Mouse (Mus musculus) neural tube, embryonic 14.5 days (tissue): Measurements from ENCODE around the gene St6galnac5. TPM values are rescaled to one million over a fixed set of nuclear protein-coding genes. Genes with fewer than 3 reads are reported as not detected.

Source experiments
- ATAC-seq: fragments of 200-750 bp; cut with Nextera tagmentation; 2 replicates; pipeline ENCODE4 v1.8.0; 2017; ENCODE audit warnings: low read depth, mild to moderate bottlenecking, moderate TSS enrichment, moderate library complexity
- H3K27ac ChIP-seq: fragments of 300-500 bp; sonication (generic); 2 replicates; pipeline ENCODE4 v1.5.1; 2014; ENCODE audit warnings: low read depth, mild to moderate bottlenecking, control low read depth, low read length, moderate library complexity, mixed read lengths
- H3K27me3 ChIP-seq: fragments of 300-500 bp; sonication (generic); 2 replicates; pipeline ENCODE4 v1.6.1; 2014; ENCODE audit warnings: low read length; ENCODE audit not compliant: control insufficient read depth, insufficient read depth
- H3K36me3 ChIP-seq: fragments of 300-500 bp; sonication (generic); 2 replicates; pipeline ENCODE4 v1.6.1; 2014; ENCODE audit warnings: low read length, mixed read lengths; ENCODE audit not compliant: control insufficient read depth, insufficient read depth
- H3K4me1 ChIP-seq: fragments of 300-500 bp; sonication (generic); 2 replicates; pipeline ENCODE4 v1.6.1; 2014; ENCODE audit warnings: low read length; ENCODE audit not compliant: control insufficient read depth, insufficient read depth
- H3K4me2 ChIP-seq: fragments of 300-500 bp; sonication (generic); 2 replicates; pipeline ENCODE4 v1.6.1; 2014; ENCODE audit warnings: mild to moderate bottlenecking, low read depth, low read length, control low read depth
- H3K4me3 ChIP-seq: fragments of 300-500 bp; sonication (generic); 2 replicates; pipeline ENCODE4 v1.5.1; 2014; ENCODE audit warnings: low read depth, low read length, control low read depth, mixed read lengths
- H3K9ac ChIP-seq: fragments of 300-500 bp; sonication (generic); replicated peaks from 2 replicates; pipeline ENCODE4 v1.6.1; 2014; ENCODE audit warnings: low read depth, mild to moderate bottlenecking, control low read depth, low read length, mixed read lengths
- H3K9me3 ChIP-seq: fragments of 300-500 bp; sonication (generic); 2 replicates; pipeline ENCODE4 v1.6.1; 2016; ENCODE audit warnings: low read length; ENCODE audit not compliant: control insufficient read depth
- WGBS: fragments of 180-500 bp; shearing (Covaris S2); extraction: QIAGEN DNeasy Blood & Tissue Kit; methylation state at CpG from one replicate; pipeline ENCODE4 v1.1.7; 2014; 5-methylcytosine and 5-hydroxymethylcytosine counted together
- polyA plus RNA-seq: library from polyadenylated mRNA; unstranded; fragments of >200 nt; fragmentation: Nextera tagmentation; extraction: Ambion mirVana; gene quantifications from 2 replicates; pipeline ENCODE4 v1.2.1, GENCODE M21; 2014

The St6galnac5 gene
- polyA plus RNA-seq, 1 experiment from 2014 or later: 20.4 TPM

DNA sequence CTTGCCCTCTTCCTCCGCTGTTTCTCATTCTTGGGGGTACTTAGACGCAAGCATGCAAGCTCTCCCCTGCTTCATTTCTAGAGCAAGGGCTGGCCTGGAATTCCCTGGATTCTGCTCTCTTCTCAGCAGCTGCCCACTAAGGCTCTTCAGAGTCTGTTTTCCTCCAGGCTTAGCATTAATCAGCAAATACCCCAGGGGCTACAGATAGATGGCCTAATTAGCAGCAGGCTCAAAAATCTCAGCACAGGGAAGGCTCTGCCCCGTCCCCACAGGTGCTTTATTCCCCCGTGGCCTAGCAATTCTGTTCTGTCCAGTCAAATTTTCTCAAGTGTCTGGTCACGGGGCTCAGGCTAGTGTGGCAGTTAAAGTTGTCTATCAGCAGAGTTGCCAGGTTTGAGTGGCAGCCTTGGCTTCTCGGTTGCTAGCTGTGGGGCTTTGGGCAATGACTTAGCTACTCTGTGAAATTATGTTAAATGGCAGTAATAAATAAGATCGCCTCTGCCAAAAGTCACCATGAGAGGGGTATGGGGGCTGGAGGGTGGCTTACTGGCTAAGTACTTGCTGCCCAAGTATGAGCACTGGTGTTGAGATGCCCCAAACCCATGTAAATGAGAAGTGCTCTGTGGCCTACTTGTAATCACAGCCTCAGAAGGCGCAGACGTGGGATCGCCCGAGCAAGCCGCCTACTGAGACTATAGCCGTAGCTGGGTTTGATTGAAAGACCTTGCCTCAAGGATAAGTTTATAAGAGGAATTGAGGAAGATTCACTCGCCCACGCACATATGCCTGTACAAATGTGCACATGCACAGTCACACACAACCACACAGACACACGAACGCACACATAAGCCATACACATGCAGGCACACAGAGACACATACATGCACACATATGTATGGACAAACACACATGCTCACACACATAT lies 107.4 kb downstream of the St6galnac5 start:
- 64% methylated on average over 17 of the region's 17 CpGs for WGBS
- Histone ChIP-seq H3K27ac (no peak overlapping the region), H3K36me3 (no peaks in the 10 kb centered on the region), H3K27me3 (no peaks in the 10 kb centered on the region), H3K9ac (no peak overlapping the region), H3K4me1 (peaks cover 7% of the 10 kb centered on the region), H3K4me2 (no peak overlapping the region), H3K4me3 (no peak overlapping the region), H3K9me3 (no peaks in the 10 kb centered on the region)
- 0 out of 2 replicates have a peak, but pooled peaks have one; percentile 20 for ATAC-seq

- Histone ChIP-seq H3K36me3 (no peaks in the 10 kb centered on the region), H3K4me2 (no peak overlapping the region), H3K9ac (no peak overlapping the region), H3K27me3 (no peaks in the 10 kb centered on the region), H3K4me3 (no peak overlapping the region), H3K4me1 (peaks cover 7% of the 10 kb centered on the region), H3K9me3 (no peaks in the 10 kb centered on the region), H3K27ac (peak overlapping the region; percentile 41; the same call in 1 of the 2 replicates)
- ATAC-seq: peak; percentile 54; the same call in 1 of the 2 replicates
- WGBS: 22% methylated on average over 6 of the region's 6 CpGs
Observed at GRCm38 (mm10) chr3:152872596-152872995, 109.5 kb downstream of the St6galnac5 start.

- ATAC-seq: 0 out of 2 replicates have a peak, but pooled peaks have one; percentile 28
- Histone ChIP-seq H3K4me2 (no peak overlapping the region), H3K27ac (peak overlapping the region; percentile 41; the same call in 1 of the 2 replicates), H3K9me3 (no peaks in the 10 kb centered on the region), H3K27me3 (no peaks in the 10 kb centered on the region), H3K4me3 (no peak overlapping the region), H3K36me3 (no peaks in the 10 kb centered on the region), H3K9ac (no peak overlapping the region), H3K4me1 (peaks cover 7% of the 10 kb centered on the region)
- WGBS: 36% methylated on average over 12 of the region's 12 CpGs
Observed at GRCm38 (mm10) chr3:152872054-152872453, 110.0 kb downstream of the St6galnac5 start.

- H3K4me2 ChIP-seq: no peak overlapping the region
- H3K27ac ChIP-seq: no peak overlapping the region
- no peaks in the 10 kb centered on the region for H3K36me3 ChIP-seq
- ATAC-seq: no peak
- no peaks in the 10 kb centered on the region for H3K27me3 ChIP-seq
- H3K4me1 ChIP-seq: peaks cover 13% of the 10 kb centered on the region
- H3K9me3 ChIP-seq: no peaks in the 10 kb centered on the region
- H3K9ac ChIP-seq: no peak overlapping the region
- WGBS: 43% methylated on average over 12 of the region's 12 CpGs
- H3K4me3 ChIP-seq: no peak overlapping the region
Observed at GRCm38 (mm10) chr3:152867654-152868525, 114.2 kb downstream of the St6galnac5 start.

DNA sequence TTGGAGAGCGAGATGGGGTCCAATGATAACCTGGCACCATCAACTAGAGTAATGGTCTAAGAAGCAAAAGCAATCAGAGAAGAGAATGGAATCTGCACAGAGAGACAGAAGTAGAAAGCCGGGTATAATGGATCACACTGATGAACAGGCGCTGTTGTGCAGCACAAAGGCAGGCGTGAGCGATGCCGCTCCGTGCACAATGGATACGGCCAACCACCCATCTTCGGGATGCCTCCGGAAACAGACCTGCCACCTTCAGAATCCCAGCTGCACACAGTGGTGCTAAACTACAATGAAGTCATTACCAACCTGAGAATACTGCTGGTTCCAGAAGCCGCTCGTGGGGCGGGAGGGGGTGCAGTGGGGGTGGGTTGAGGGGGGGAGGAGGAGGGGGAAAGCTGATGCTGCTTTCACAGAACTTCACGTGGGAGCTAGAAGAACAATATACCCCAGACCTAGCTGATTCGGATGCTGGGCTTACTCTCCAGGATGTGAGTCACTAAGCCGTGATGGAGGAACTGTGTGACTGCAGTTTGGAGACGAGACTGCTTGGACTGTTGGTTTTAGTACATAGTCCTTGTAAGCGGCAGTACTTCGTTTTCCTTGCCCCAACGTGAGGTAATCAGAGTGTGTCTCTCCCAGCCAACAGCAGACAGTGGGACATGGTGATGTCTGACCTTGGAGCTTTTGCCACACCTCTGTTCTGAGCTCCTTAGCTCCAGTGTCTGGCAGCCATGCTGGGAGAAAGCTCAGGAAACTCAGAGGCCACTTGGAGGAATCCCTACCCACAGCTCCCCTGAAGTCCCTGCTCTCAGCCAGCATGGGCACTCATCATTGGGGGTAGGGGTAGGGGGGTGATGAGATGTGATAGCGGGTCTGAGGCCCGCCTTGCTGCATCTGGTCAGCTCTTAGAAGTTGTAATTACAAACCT lies 115.7 kb downstream of the St6galnac5 start:
- Histone ChIP-seq H3K36me3 (no peaks in the 10 kb centered on the region), H3K9ac (0 out of 2 replicates have a peak overlapping the region, but pooled peaks have one; percentile 7), H3K9me3 (no peaks in the 10 kb centered on the region), H3K4me2 (peak overlapping the region; percentile 27; the same call in 1 of the 2 replicates), H3K4me1 (peaks cover 9% of the 10 kb centered on the region), H3K27ac (peak overlapping the region; percentile 57), H3K4me3 (no peak overlapping the region), H3K27me3 (no peaks in the 10 kb centered on the region)
- WGBS: 44% methylated on average over 22 of the region's 22 CpGs
- ATAC-seq: peak; percentile 81

- no peaks in the 10 kb centered on the region for H3K9me3 ChIP-seq
- no peaks in the 10 kb centered on the region for H3K27me3 ChIP-seq
- H3K27ac ChIP-seq: no peak overlapping the region
- no peak overlapping the region for H3K4me3 ChIP-seq
- WGBS: 72% methylated on average over 1 of the region's 1 CpGs
- no peak overlapping the region for H3K9ac ChIP-seq
- H3K4me1 ChIP-seq: peaks cover 9% of the 10 kb centered on the region
- H3K4me2 ChIP-seq: no peak overlapping the region
- no peaks in the 10 kb centered on the region for H3K36me3 ChIP-seq
- no peak for ATAC-seq
Observed at GRCm38 (mm10) chr3:152861978-152862377, 120.1 kb downstream of the St6galnac5 start.

DNA sequence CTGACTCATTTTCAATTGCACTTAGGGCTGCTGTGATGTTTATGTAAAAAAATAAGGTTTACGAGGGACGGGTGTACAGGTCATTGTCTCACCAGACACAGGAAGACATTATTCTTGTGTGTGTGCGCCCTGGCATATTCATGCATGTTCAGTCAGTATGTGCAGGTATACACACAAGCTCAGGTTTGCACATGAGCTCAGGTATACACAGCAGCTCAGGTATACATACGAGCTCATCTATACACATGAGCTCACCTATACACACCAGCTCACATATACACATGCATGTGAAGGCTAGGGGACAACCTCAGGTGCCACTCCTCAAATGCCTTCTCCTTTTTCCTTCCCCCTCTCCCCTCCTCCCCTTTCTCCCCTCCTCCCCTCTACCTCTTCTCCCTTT lies 120.6 kb downstream of the St6galnac5 start:
- H3K36me3 ChIP-seq: no peaks in the 10 kb centered on the region
- no peak overlapping the region for H3K4me3 ChIP-seq
- H3K27me3 ChIP-seq: no peaks in the 10 kb centered on the region
- no peak overlapping the region for H3K9ac ChIP-seq
- H3K9me3 ChIP-seq: no peaks in the 10 kb centered on the region
- H3K27ac ChIP-seq: no peak overlapping the region
- 90% methylated on average over 4 of the region's 4 CpGs for WGBS
- H3K4me2 ChIP-seq: no peak overlapping the region
- ATAC-seq: no peak
- peaks cover 6% of the 10 kb centered on the region for H3K4me1 ChIP-seq

DNA sequence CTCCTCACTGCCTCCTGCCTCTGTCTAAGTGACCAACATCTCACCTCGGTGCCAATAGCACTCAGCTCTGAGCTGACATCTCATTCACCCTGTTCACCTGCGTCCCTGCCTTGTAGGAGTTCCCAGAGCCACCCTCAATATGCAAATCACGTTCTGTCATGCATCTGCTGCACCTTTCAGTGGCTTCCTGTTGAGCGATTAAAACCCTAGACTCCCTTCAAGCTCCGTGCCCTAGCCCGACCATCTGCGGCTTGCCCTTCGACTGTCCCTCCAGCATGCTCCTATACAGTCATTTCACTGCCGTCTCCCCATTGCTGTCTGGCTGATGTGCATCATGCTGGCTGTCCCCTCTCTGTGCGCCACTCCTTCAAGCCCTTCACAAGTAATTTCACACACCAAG lies 126.0 kb downstream of the St6galnac5 start:
- H3K36me3 ChIP-seq: no peaks in the 10 kb centered on the region
- no peak overlapping the region for H3K4me3 ChIP-seq
- no peaks in the 10 kb centered on the region for H3K27me3 ChIP-seq
- no peaks in the 10 kb centered on the region for H3K9me3 ChIP-seq
- 41% methylated on average over 10 of the region's 10 CpGs for WGBS
- no peak overlapping the region for H3K9ac ChIP-seq
- no peak overlapping the region for H3K27ac ChIP-seq
- peak; percentile 48; the same call in 1 of the 2 replicates for ATAC-seq
- no peak overlapping the region for H3K4me2 ChIP-seq
- H3K4me1 ChIP-seq: peaks cover 6% of the 10 kb centered on the region; the same call in 1 of the 2 replicates
